Mouse (Mus musculus) C2C12 (cell line): ENCODE measurements at regions not wholly inside any gene's neighbourhood (a gene's known extent, or its start where the extent isn't known, plus 50 kb on each side); places are given as distances from the start of the nearest gene placed in this dataset.

ENCODE experiments used
- H3K27me3 ChIP-seq: one replicate; pipeline ENCODE4 v1.6.1; 2011; ENCODE audit not compliant: control insufficient read depth, insufficient read depth, insufficient read length
- H3K36me3 ChIP-seq: one replicate; pipeline ENCODE4 v1.6.1; 2011; ENCODE audit not compliant: control insufficient read depth, insufficient read depth
- H3K4me3 ChIP-seq: one replicate; pipeline ENCODE4 v1.5.1; 2011; ENCODE audit warnings: mild to moderate bottlenecking, control low read depth; ENCODE audit not compliant: poor library complexity, insufficient read depth, severe bottlenecking
- H3K79me2 ChIP-seq: one replicate; pipeline ENCODE4 v1.6.1; 2011; ENCODE audit not compliant: control insufficient read depth, insufficient read depth
- H3K79me3 ChIP-seq: one replicate; pipeline ENCODE4 v1.6.1; 2011; ENCODE audit warnings: low read depth, control low read depth
- H3ac ChIP-seq: one replicate; pipeline ENCODE3; 2011; ENCODE audit warnings: low read depth; ENCODE audit not compliant: control insufficient read depth, insufficient read length
- CEBPB ChIP-seq: IDR thresholded peaks from one replicate; pipeline ENCODE4 v1.6.1; 2011; ENCODE audit warnings: low read depth, mild to moderate bottlenecking, control low read depth, moderate library complexity
- CTCF ChIP-seq: IDR thresholded peaks from one replicate; pipeline ENCODE4 v1.5.1; 2011; ENCODE audit not compliant: control insufficient read depth, insufficient read depth, insufficient read length
- FOSL1 ChIP-seq: IDR thresholded peaks from one replicate; pipeline ENCODE4 v1.8.0; 2011; ENCODE audit warnings: mild to moderate bottlenecking, low read length; ENCODE audit not compliant: poor library complexity, insufficient read depth, severe bottlenecking
- MAX ChIP-seq: IDR thresholded peaks from one replicate; pipeline ENCODE4 v1.6.1; 2011; ENCODE audit warnings: mild to moderate bottlenecking, control low read depth
- MYOD1 ChIP-seq: IDR thresholded peaks from one replicate; pipeline ENCODE4 v1.6.1; 2011; ENCODE audit warnings: low read depth; ENCODE audit not compliant: control insufficient read depth, insufficient read length
- MYOG ChIP-seq: IDR thresholded peaks from one replicate; pipeline ENCODE4 v1.6.1; 2011; ENCODE audit not compliant: control insufficient read depth, insufficient read length; ENCODE audit errors: extremely low read depth
- USF1 ChIP-seq: IDR thresholded peaks from one replicate; pipeline ENCODE4 v1.6.1; 2011; ENCODE audit warnings: low read depth, mild to moderate bottlenecking, control low read depth, moderate library complexity

- no peaks in the 10 kb centered on the region for H3K36me3 ChIP-seq
Measured at GRCm38 (mm10) chr9:43440959-43441510, 130.4 kb downstream of the Trim29 start.

GRCm38 (mm10) chr9:43445491-43445890, 134.8 kb downstream of the Trim29 start:
- peaks cover 31% of the 10 kb centered on the region for H3K27me3 ChIP-seq
- H3K79me2 ChIP-seq, result no peaks in the 10 kb centered on the region
- no peaks in the 10 kb centered on the region for H3K79me3 ChIP-seq
- no peak overlapping the region for H3K4me3 ChIP-seq
- TF ChIP-seq FOSL1 (no peak), CTCF (no peak), MYOG (no peak), MYOD1 (no peak), CEBPB (no peak), USF1 (no peak), MAX (no peak)
- no peak overlapping the region for H3ac ChIP-seq
- H3K36me3 ChIP-seq, result no peaks in the 10 kb centered on the region

More at GRCm38 (mm10) chr9:43440959-43441510, 130.4 kb downstream of the Trim29 start:
- Histone ChIP-seq H3K79me3 (no peaks in the 10 kb centered on the region), H3K79me2 (no peaks in the 10 kb centered on the region), H3K27me3 (peaks cover 42% of the 10 kb centered on the region), H3K4me3 (no peak overlapping the region), H3ac (no peak overlapping the region)
- TF ChIP-seq MAX (no peak), USF1 (no peak), CTCF (no peak), MYOD1 (no peak)

- no peaks in the 10 kb centered on the region for H3K79me2 ChIP-seq
- TF ChIP-seq CEBPB, result no peak
- no peak for TF ChIP-seq MYOD1
- TF ChIP-seq FOSL1, result no peak
- H3K27me3 ChIP-seq, result peaks cover 25% of the 10 kb centered on the region
- H3K36me3 ChIP-seq, result no peaks in the 10 kb centered on the region
- no peaks in the 10 kb centered on the region for H3K79me3 ChIP-seq
- H3K4me3 ChIP-seq, result no peak overlapping the region
- H3ac ChIP-seq, result no peak overlapping the region
Measured at GRCm38 (mm10) chr9:43447372-43447771, 136.7 kb downstream of the Trim29 start.

GRCm38 (mm10) chr9:43448981-43449380, 138.3 kb downstream of the Trim29 start:
- H3K27me3 ChIP-seq, result peaks cover 28% of the 10 kb centered on the region
- TF ChIP-seq CTCF (no peak), CEBPB (no peak), MYOD1 (no peak), USF1 (no peak), MAX (no peak), FOSL1 (no peak), MYOG (no peak)
- H3ac ChIP-seq, result no peak overlapping the region
- no peaks in the 10 kb centered on the region for H3K79me3 ChIP-seq
- H3K4me3 ChIP-seq, result no peak overlapping the region
- no peaks in the 10 kb centered on the region for H3K36me3 ChIP-seq
- no peaks in the 10 kb centered on the region for H3K79me2 ChIP-seq

GRCm38 (mm10) chr9:43453953-43454582, 143.4 kb downstream of the Trim29 start:
- TF ChIP-seq MYOG (no peak), USF1 (no peak), MYOD1 (no peak), CTCF (no peak), CEBPB (no peak), MAX (no peak), FOSL1 (no peak)

DNA sequence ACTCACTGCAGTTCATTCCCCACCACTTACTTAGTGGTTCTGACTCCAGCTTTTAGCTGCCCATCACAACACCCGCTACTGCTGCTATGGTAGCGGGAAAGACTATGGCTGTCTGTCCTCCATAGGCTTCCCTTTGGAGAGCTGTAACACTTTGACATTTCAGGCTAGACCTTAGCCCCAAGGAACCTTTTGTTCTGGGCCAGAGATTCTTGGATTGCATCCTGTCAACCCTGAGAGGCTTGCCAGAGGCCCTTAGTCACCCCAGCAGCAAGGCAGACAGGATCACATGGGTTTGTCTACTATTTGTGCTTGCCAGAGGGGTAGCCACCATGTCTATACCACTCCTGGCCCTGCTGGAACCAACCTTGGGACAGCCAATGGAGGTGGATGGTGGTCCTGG, 147.1 kb downstream of the Trim29 start:
- H3K79me3 ChIP-seq, result no peaks in the 10 kb centered on the region
- H3K79me2 ChIP-seq, result no peaks in the 10 kb centered on the region
- H3K27me3 ChIP-seq, result peaks cover 40% of the 10 kb centered on the region
- H3ac ChIP-seq, result no peak overlapping the region
- no peaks in the 10 kb centered on the region for H3K36me3 ChIP-seq
- no peak overlapping the region for H3K4me3 ChIP-seq
- TF ChIP-seq USF1 (no peak), FOSL1 (no peak), CEBPB (no peak), MYOD1 (no peak), CTCF (no peak), MYOG (no peak), MAX (no peak)

More at GRCm38 (mm10) chr9:43453953-43454582, 143.4 kb downstream of the Trim29 start:
- H3ac ChIP-seq, result no peak overlapping the region
- no peak overlapping the region for H3K4me3 ChIP-seq
- peaks cover 47% of the 10 kb centered on the region for H3K27me3 ChIP-seq
- H3K79me3 ChIP-seq, result no peaks in the 10 kb centered on the region
- H3K36me3 ChIP-seq, result no peaks in the 10 kb centered on the region
- H3K79me2 ChIP-seq, result no peaks in the 10 kb centered on the region
